In genomic region chrX:59179081-59179596, GRCm38 (mm10) we compare ENCODE assay signal across 9 mouse cellular contexts.
DNase-seq lines count a peak whose midpoint lies in the region; ATAC-seq lines count a peak whose summit lies in the region.
"Had no signal": no experiment of that assay in that cellular context is flagged by ENCODE, and none has a peak within 500 bp of the region (broad histone marks: within the 10 kb centered on the region; RNA-seq: fewer than 3 reads in every experiment).

No protein-coding gene starts in this region.

- WGBS in embryonic facial prominence, embryonic 11.5 days, result 27% methylated on average over 3 of the region's 3 CpGs
- 9% methylated on average over 3 of the region's 3 CpGs for WGBS in heart, embryonic 16.5 days
- 23% methylated on average over 3 of the region's 3 CpGs for WGBS in liver, embryonic 12.5 days (ENCODE audit: insufficient replicate concordance)

- no peak overlapping the region for H3K4me2 ChIP-seq in embryonic facial prominence, embryonic 11.5 days (ENCODE audit: low read depth, low read length)
- no peak overlapping the region for H3K4me2 ChIP-seq in heart, embryonic 16.5 days (ENCODE audit: low read depth, low read length)
- no peak overlapping the region for H3K4me2 ChIP-seq in liver, embryonic 12.5 days
- H3K4me2 ChIP-seq: lung, embryonic 15.5 days had no signal

- no peaks in the 10 kb centered on the region for H3K27me3 ChIP-seq in embryonic facial prominence, embryonic 11.5 days (ENCODE audit: control insufficient read depth, insufficient read depth, low read length)
- no peaks in the 10 kb centered on the region for H3K27me3 ChIP-seq in heart, embryonic 16.5 days (ENCODE audit: control insufficient read depth, insufficient read depth, low read length)
- H3K27me3 ChIP-seq in liver, embryonic 12.5 days (replicated peaks), result no peaks in the 10 kb centered on the region
- H3K27me3 ChIP-seq: lung, embryonic 15.5 days had no signal

- no peak for ATAC-seq in embryonic facial prominence, embryonic 11.5 days (replicated peaks; ENCODE audit: insufficient number of reproducible peaks, low FRiP score, low TSS enrichment, low read depth)
- ATAC-seq in heart, embryonic 16.5 days (replicated peaks; ENCODE audit: extremely low read depth, insufficient read depth, low FRiP score), result peak; percentile 52
- ATAC-seq in liver, embryonic 12.5 days, result no peak

- no peak overlapping the region for H3K9ac ChIP-seq in embryonic facial prominence, embryonic 11.5 days (replicated peaks; ENCODE audit: low read length)
- no peak overlapping the region for H3K9ac ChIP-seq in heart, embryonic 16.5 days (ENCODE audit: low read length)
- H3K9ac ChIP-seq in liver, embryonic 12.5 days, result no peak overlapping the region
- H3K9ac ChIP-seq: lung, embryonic 15.5 days had no signal

- no peak overlapping the region for H3K27ac ChIP-seq in embryonic facial prominence, embryonic 11.5 days (replicated peaks; ENCODE audit: low read depth, low read length)
- peak overlapping the region; percentile 51; the same call in 1 of the 2 replicates for H3K27ac ChIP-seq in heart, embryonic 16.5 days (ENCODE audit: low read length)
- no peak overlapping the region for H3K27ac ChIP-seq in liver, embryonic 12.5 days
- H3K27ac ChIP-seq: lung, embryonic 15.5 days had no signal

- intact Hi-C loops in left cerebral cortex, postnatal 25 days (cut with DNase I), result loop anchor here (5.0 to 10.0 kb wide), 2 partner anchors 664 to 848 kb away; no protein-coding TSS in a partner anchor

- no peak overlapping the region for H3K4me3 ChIP-seq in embryonic facial prominence, embryonic 11.5 days (ENCODE audit: low read depth, low read length)
- H3K4me3 ChIP-seq in heart, embryonic 16.5 days (ENCODE audit: low read length), result no peak overlapping the region
- no peak overlapping the region for H3K4me3 ChIP-seq in liver, embryonic 12.5 days
- H3K4me3 ChIP-seq: lung, embryonic 15.5 days had no signal

- H3K9me3 ChIP-seq in embryonic facial prominence, embryonic 11.5 days (replicated peaks; ENCODE audit: control insufficient read depth, low read length), result no peaks in the 10 kb centered on the region
- no peaks in the 10 kb centered on the region for H3K9me3 ChIP-seq in heart, embryonic 16.5 days (replicated peaks; ENCODE audit: control insufficient read depth, low read length)
- H3K9me3 ChIP-seq in liver, embryonic 12.5 days (replicated peaks), result no peaks in the 10 kb centered on the region
- H3K9me3 ChIP-seq: lung, embryonic 15.5 days had no signal

- H3K4me1 ChIP-seq in embryonic facial prominence, embryonic 11.5 days (ENCODE audit: control insufficient read depth, insufficient read depth, low read length), result no peaks in the 10 kb centered on the region
- H3K4me1 ChIP-seq in heart, embryonic 16.5 days (ENCODE audit: control insufficient read depth, insufficient read depth, low read length), result peaks cover 2% of the 10 kb centered on the region; the same call in 1 of the 2 replicates
- H3K4me1 ChIP-seq in liver, embryonic 12.5 days, result no peaks in the 10 kb centered on the region
- H3K4me1 ChIP-seq: lung, embryonic 15.5 days had no signal

- no peaks in the 10 kb centered on the region for H3K36me3 ChIP-seq in embryonic facial prominence, embryonic 11.5 days (replicated peaks; ENCODE audit: control insufficient read depth, insufficient read depth, low read depth, low read length)
- H3K36me3 ChIP-seq in heart, embryonic 16.5 days (ENCODE audit: control insufficient read depth, insufficient read depth), result no peaks in the 10 kb centered on the region
- no peaks in the 10 kb centered on the region for H3K36me3 ChIP-seq in liver, embryonic 12.5 days
- H3K36me3 ChIP-seq: lung, embryonic 15.5 days had no signal

- DNase-seq in 3T3-L1 (ENCODE audit: low read depth, low spot score) (peak; percentile 1), R1 (ENCODE audit: low read depth, low spot score) (peak; percentile 0), liver (no peak)
- DNase-seq in embryonic facial prominence, embryonic 11.5 days (ENCODE audit: low spot score), result peak; percentile 63
- DNase-seq in left cerebral cortex, postnatal 25 days (ENCODE audit: low spot score in 2 of 2), result peak; percentile 20 to 38
- peak; percentile 75 for DNase-seq in retina, embryonic 14.5 days (ENCODE audit: low spot score)
